Mouse (Mus musculus) hindbrain, postnatal 0 days (tissue): ENCODE data around the gene Sparcl1. TPM values are rescaled to one million over a fixed set of nuclear protein-coding genes. Genes with fewer than 3 reads are reported as not detected.

Experiments
- ATAC-seq: fragments of 200-750 bp; cut with Nextera tagmentation; 2 replicates; pipeline ENCODE4 v1.8.0; 2017; ENCODE audit warnings: mild to moderate bottlenecking, moderate TSS enrichment, moderate library complexity
- DNase-seq: peaks from one replicate; pipeline ENCODE4 v3.0.0-alpha.2; 2015; ENCODE audit warnings: low spot score
- H3K27ac ChIP-seq: fragments of 300-500 bp; sonication (generic); 2 replicates; pipeline ENCODE4 v1.5.1; 2014; ENCODE audit warnings: mild to moderate bottlenecking
- H3K27me3 ChIP-seq: fragments of 300-500 bp; sonication (generic); 2 replicates; pipeline ENCODE4 v1.6.1; 2014; ENCODE audit warnings: low read length, mixed read lengths; ENCODE audit not compliant: insufficient read depth
- H3K36me3 ChIP-seq: fragments of 300-500 bp; sonication (generic); 2 replicates; pipeline ENCODE4 v1.6.1; 2014; ENCODE audit warnings: low read length, mixed read lengths; ENCODE audit not compliant: insufficient read depth
- H3K4me1 ChIP-seq: fragments of 300-500 bp; sonication (generic); 2 replicates; pipeline ENCODE4 v1.6.1; 2014; ENCODE audit warnings: antibody characterized with exemption, low read length, mixed read lengths; ENCODE audit not compliant: insufficient read depth
- H3K4me2 ChIP-seq: fragments of 300-500 bp; sonication (generic); 2 replicates; pipeline ENCODE4 v1.6.1; 2014; ENCODE audit warnings: low read depth, mild to moderate bottlenecking, low read length, moderate library complexity, mixed read lengths
- H3K4me3 ChIP-seq: fragments of 300-500 bp; sonication (generic); 2 replicates; pipeline ENCODE4 v1.5.1; 2014; ENCODE audit warnings: low read length
- H3K9ac ChIP-seq: fragments of 300-500 bp; sonication (generic); replicated peaks from 2 replicates; pipeline ENCODE4 v1.6.1; 2014; ENCODE audit warnings: mild to moderate bottlenecking, low read length, moderate library complexity, mixed read lengths
- H3K9me3 ChIP-seq: fragments of 300-500 bp; sonication (generic); 2 replicates; pipeline ENCODE4 v1.6.1; 2016; ENCODE audit warnings: low read length, mixed read lengths
- CTCF ChIP-seq: IDR thresholded peaks from 2 replicates; pipeline ENCODE4 v1.5.1; 2016; ENCODE audit warnings: antibody characterized with exemption, control low read depth, low read depth
- WGBS: fragments of 180-500 bp; shearing (Covaris S2); extraction: QIAGEN DNeasy Blood & Tissue Kit; methylation state at CpG from one replicate; pipeline ENCODE4 v1.1.7; 2014; 5-methylcytosine and 5-hydroxymethylcytosine counted together
- polyA plus RNA-seq: library from polyadenylated mRNA; unstranded; fragments of >200 nt; fragmentation: Nextera tagmentation; extraction: Ambion mirVana; gene quantifications from 2 replicates; pipeline ENCODE4 v1.2.1, GENCODE M21; 2015
- total RNA-seq: library from RNA; depleted of rRNA; stranded (reverse); fragments of >200 nt; gene quantifications from 2 replicates; pipeline ENCODE4 v1.2.3, GENCODE M21; 2014

Gene Sparcl1
- total and polyA plus RNA-seq, 2 experiments from 2014 or later, result 660 to 782 TPM

GRCm38 (mm10) chr5:104128281-104129031 lies 14.9 kb upstream of the Sparcl1 start:
- Histone ChIP-seq H3K4me3 (no peak overlapping the region), H3K4me2 (no peak overlapping the region), H3K4me1 (no peaks in the 10 kb centered on the region; the same call in 1 of the 2 replicates), H3K9ac (no peak overlapping the region), H3K9me3 (no peaks in the 10 kb centered on the region), H3K27ac (peak overlapping the region; percentile 36; the same call in 1 of the 2 replicates), H3K27me3 (no peaks in the 10 kb centered on the region), H3K36me3 (no peaks in the 10 kb centered on the region)
- whole genome bisulfite sequencing, result 71% methylated on average over 12 of the region's 12 CpGs
- DNase-seq (no peak), ATAC-seq (0 out of 2 replicates have a peak, but pooled peaks have one; percentile 48)
- no peak for TF ChIP-seq CTCF

GRCm38 (mm10) chr5:104127351-104127750 lies 13.8 kb upstream of the Sparcl1 start:
- no peak for TF ChIP-seq CTCF
- Histone ChIP-seq H3K27ac (no peak overlapping the region), H3K36me3 (no peaks in the 10 kb centered on the region), H3K9ac (no peak overlapping the region), H3K4me2 (no peak overlapping the region), H3K27me3 (no peaks in the 10 kb centered on the region), H3K4me3 (no peak overlapping the region), H3K9me3 (no peaks in the 10 kb centered on the region), H3K4me1 (no peaks in the 10 kb centered on the region; the same call in 1 of the 2 replicates)
- 63% methylated on average over 1 of the region's 1 CpGs for WGBS
- ATAC-seq, result no peak
- DNase-seq, result no peak

- no peak overlapping the region for H3K4me2 ChIP-seq
- TF ChIP-seq CTCF, result no peak
- no peaks in the 10 kb centered on the region; the same call in 1 of the 2 replicates for H3K4me1 ChIP-seq
- no peaks in the 10 kb centered on the region for H3K27me3 ChIP-seq
- ATAC-seq (no peak), DNase-seq (peak; percentile 10)
- no peaks in the 10 kb centered on the region for H3K36me3 ChIP-seq
- no peak overlapping the region for H3K4me3 ChIP-seq
- no peak overlapping the region for H3K27ac ChIP-seq
- H3K9ac ChIP-seq, result no peak overlapping the region
- H3K9me3 ChIP-seq, result no peaks in the 10 kb centered on the region
- WGBS, result 80% methylated on average over 12 of the region's 12 CpGs
Measured at GRCm38 (mm10) chr5:104126561-104127320, 13.2 kb upstream of the Sparcl1 start.

- Histone ChIP-seq H3K4me3 (no peak overlapping the region), H3K4me1 (no peaks in the 10 kb centered on the region; the same call in 1 of the 2 replicates), H3K27ac (no peak overlapping the region), H3K9me3 (no peaks in the 10 kb centered on the region), H3K27me3 (no peaks in the 10 kb centered on the region), H3K9ac (no peak overlapping the region), H3K4me2 (no peak overlapping the region), H3K36me3 (no peaks in the 10 kb centered on the region)
- TF ChIP-seq CTCF, result no peak
- DNase-seq (no peak), ATAC-seq (no peak)
- WGBS, result 82% methylated on average over 6 of the region's 6 CpGs
Measured at GRCm38 (mm10) chr5:104124016-104124658, 10.6 kb upstream of the Sparcl1 start.

GRCm38 (mm10) chr5:104115890-104116289 lies 2.4 kb upstream of the Sparcl1 start:
- peak; percentile 17 for DNase-seq
- WGBS, result 68% methylated on average over 4 of the region's 4 CpGs
- no peak for TF ChIP-seq CTCF

GRCm38 (mm10) chr5:104115118-104115517 lies 1.6 kb upstream of the Sparcl1 start:
- Histone ChIP-seq H3K9me3 (no peaks in the 10 kb centered on the region), H3K27me3 (no peaks in the 10 kb centered on the region), H3K9ac (0 out of 2 replicates have a peak overlapping the region, but pooled peaks have one; percentile 17), H3K27ac (peak overlapping the region; percentile 91), H3K4me1 (peaks cover 25% of the 10 kb centered on the region), H3K4me3 (0 out of 2 replicates have a peak overlapping the region, but pooled peaks have one; percentile 41), H3K36me3 (no peaks in the 10 kb centered on the region), H3K4me2 (peak overlapping the region; percentile 51)
- no peak for TF ChIP-seq CTCF
- ATAC-seq, result no peak
- DNase-seq, result peak; percentile 79
- 33% methylated on average over 14 of the region's 14 CpGs for WGBS

More at GRCm38 (mm10) chr5:104115890-104116289, 2.4 kb upstream of the Sparcl1 start:
- Histone ChIP-seq H3K27me3 (no peaks in the 10 kb centered on the region), H3K4me3 (no peak overlapping the region), H3K36me3 (no peaks in the 10 kb centered on the region), H3K27ac (peak overlapping the region; percentile 91; the same call in 1 of the 2 replicates), H3K9ac (no peak overlapping the region), H3K9me3 (no peaks in the 10 kb centered on the region), H3K4me2 (no peak overlapping the region), H3K4me1 (peaks cover 19% of the 10 kb centered on the region; the same call in 1 of the 2 replicates)
- no peak for ATAC-seq
